Mouse (Mus musculus) lung, postnatal 0 days (tissue): ENCODE data around the gene Kazn.

Experiments
- CTCF ChIP-seq: IDR thresholded peaks from 2 replicates; pipeline ENCODE4 v1.5.1; 2016; ENCODE audit warnings: antibody characterized with exemption, mild to moderate bottlenecking
- EP300 ChIP-seq: IDR thresholded peaks from 2 replicates; pipeline ENCODE4 v1.6.1; 2016; ENCODE audit warnings: antibody characterized with exemption, mild to moderate bottlenecking, control low read depth

- no peak for TF ChIP-seq CTCF
- no peak for TF ChIP-seq EP300
These were observed 70.8 kb downstream of the Kazn start for GRCm38 (mm10) chr4:142168352-142168751.
